Mouse (Mus musculus) v-Abl transformed pro-B cells (cell line): ENCODE measurements around the gene Fchsd2.
"Not testable (repeated sequence)": the region's sequence is repeated elsewhere in the genome, so short reads cannot be mapped to it uniquely, and the experiment has no call there.

Experiments
- in situ Hi-C, 2 experiments: fragments of 400-800 bp; cut with MboI; formaldehyde crosslinking; loops; one replicate each; pipeline ENCODE4 v1.15.1; 2025; ENCODE audit not compliant: unreplicated experiment in 2 of 2

Fchsd2 gene

DNA sequence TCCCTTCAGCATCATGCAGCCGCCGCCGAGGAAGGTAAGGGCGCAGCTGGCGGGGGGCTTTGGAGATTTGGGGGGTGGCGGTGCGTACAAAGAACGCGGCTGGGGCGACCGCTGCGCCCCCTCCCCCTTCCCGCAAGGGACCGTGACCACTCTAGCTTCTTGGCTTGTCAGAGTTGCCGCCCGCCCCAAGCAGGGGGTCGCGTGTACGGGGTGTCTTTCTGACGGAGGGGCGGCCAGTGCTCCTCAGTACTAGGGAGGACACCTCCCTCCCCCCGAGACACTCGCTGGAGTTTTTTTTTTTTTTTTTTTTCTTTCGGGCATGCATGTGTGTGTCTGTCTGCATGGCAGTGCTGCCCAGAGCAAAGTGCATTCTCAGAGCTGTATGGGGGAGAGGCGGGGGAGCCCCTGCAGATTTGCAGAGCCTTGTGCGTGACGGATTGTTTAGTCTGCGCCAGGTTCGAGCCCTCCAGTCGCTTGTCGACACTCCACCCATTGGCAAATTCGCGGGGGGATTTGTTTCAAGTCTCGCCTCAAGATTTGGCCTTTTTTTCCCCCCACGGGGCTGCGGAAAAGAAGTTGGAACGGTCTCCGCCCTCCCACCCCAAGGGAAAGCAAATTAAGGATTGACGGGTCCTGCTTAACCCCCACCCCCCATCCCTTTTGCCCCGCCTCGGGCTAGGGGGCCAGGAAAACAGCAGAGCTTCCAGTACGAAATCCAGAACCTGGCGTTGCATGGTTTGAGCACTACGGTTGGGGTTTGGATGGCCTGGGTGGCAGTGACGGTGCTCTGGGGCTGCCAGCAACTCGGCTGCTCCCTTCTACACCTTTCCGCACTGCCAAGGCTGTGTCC, 16.6 kb downstream of the Fchsd2 start:
- in situ Hi-C loops: loop anchor here (5.0 to 25.0 kb wide), 3 partner anchors 42 to 103 kb away; no protein-coding TSS in a partner anchor

DNA sequence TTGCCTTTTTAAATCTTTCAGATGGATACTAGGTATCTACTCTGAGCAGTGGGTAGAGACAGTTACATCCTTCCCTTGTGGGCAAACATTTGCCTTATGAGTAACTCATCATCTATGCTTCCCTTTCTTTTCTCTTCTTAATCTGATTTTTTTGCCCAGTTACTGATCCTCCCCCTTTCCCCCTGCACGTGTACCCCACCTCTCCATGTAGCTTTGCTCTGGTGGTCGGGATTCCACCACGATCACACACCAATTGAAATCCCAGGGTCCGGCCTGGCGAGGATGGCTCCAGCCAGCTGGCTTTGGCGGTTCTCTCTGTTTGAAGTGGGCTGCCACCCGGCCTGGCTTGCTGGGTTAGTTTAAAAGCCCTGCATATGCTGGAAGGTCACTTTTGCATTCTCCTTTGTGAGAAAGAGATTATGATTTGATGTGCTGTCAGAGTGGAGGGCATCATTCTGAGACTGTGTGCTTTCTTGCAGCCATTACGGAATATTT, 17.2 kb downstream of the Fchsd2 start:
- in situ Hi-C loops: loop anchor here (5.0 to 25.0 kb wide), 4 partner anchors 43 to 122 kb away; no protein-coding TSS in a partner anchor

DNA sequence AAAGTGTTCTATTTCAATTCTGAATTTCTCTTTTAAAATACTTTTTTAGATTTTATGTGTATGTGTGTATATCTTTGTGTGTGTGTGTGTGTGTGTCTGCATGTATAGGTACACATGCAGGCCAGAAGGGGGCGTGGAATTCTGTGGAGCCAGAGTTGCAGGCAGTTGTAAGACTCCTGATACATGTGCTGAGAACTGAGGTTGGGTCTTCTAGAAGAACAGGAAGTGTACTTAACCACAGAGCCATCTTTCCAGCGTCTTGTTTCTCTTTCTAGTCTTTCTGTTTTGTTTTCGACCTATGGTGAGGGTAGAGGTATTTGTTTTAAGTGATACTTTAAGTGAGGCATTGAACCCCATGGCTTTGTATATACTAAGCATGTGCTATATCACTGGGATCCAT, 20.7 kb downstream of the Fchsd2 start:
- in situ Hi-C loops: loop anchor here (5.0 to 25.0 kb wide), 2 partner anchors 99 to 119 kb away; no protein-coding TSS in a partner anchor

GRCm38 (mm10) chr7:101114328-101114727, 21.7 kb downstream of the Fchsd2 start:
- in situ Hi-C loops: loop anchor here (5.0 to 25.0 kb wide), 2 partner anchors 98 to 118 kb away; no protein-coding TSS in a partner anchor

GRCm38 (mm10) chr7:101119391-101119790, 26.7 kb downstream of the Fchsd2 start:
- in situ Hi-C loops: loop anchor here in 1 of 2 experiments (25.0 kb wide), 1 partner anchor 93 kb away; no protein-coding TSS in a partner anchor

GRCm38 (mm10) chr7:101123579-101124347, 31.1 kb downstream of the Fchsd2 start:
- in situ Hi-C loops: loop anchor here in 1 of 2 experiments (25.0 kb wide), 1 partner anchor 89 kb away; no protein-coding TSS in a partner anchor

DNA sequence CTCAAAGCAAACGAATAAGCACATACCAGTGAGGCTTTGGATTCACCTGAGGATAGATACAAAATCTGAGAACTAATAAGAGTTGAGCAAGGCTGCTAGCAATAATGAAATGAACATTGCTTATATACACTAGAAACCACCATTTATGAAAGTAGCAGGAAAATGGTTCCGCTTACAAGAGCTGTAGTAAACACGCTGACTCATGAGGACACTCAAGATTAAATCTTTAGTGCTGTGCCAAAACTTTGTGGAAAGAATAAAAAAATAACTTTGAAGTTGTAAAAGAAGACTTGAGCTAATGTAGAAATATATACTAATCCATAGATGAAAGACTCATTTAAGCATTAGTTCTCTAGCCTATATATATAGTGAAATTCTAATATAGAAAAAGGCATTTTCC, 35.1 kb downstream of the Fchsd2 start:
- in situ Hi-C loops: no loop called here

DNA sequence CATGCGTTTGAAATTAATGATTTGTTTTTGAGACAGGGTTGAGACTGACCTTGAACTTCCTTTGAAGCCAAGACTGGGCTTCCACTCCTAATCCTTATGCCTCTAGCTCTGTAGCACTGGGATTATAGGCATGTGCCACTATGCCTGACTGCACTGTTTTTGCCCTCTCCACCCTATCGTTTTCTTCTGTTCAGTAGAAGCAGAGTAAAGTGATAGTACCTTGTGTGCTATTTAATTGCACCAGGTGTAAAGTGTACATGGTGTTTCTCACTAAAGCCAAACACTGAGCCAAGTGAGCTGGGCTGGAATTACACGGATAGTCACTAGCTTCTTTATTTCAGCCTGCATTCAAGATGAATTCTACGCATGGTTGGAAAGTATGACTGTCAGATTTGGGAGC, 35.9 kb downstream of the Fchsd2 start:
- in situ Hi-C loops: no loop called here

DNA sequence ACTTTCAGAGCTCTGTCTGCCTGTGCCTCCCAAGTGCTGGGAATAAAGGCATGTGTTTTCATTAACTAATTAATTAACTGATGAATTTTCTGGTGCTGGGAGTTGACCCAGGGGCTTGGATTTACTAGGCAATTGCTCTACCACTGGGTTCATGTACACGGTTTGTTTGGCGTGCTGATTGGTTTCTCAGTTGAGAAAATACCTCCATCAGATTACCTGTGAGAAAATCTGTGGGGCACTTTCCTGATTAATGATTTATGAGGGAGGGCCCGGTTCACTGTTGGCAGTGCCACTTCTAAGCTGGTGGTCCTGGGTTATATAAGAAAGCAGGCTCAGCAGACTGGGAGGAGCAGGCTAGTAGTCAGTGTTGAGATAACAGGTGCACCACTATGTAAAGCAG, 38.0 kb downstream of the Fchsd2 start:
- in situ Hi-C loops: no loop called here

DNA sequence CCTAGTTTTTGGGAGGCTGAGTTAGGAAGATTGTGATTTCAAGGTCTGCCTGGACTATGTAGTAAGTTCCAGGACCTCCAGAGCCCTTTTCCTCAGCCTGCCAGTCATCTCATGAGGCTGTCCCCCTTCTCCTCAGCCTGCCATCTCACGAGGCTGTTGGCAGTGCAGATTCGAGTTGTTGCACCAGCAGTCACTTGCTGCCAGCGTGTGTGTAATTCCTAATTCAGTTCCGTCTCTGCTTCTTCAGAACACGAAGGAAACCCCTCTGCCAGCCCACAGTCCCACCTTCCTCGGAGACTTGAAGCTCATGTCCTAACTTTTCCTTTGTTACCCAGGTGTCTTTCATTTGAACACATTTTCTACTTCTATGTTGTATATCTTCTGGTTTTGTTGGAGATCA, 38.6 kb downstream of the Fchsd2 start:
- in situ Hi-C loops: no loop called here

DNA sequence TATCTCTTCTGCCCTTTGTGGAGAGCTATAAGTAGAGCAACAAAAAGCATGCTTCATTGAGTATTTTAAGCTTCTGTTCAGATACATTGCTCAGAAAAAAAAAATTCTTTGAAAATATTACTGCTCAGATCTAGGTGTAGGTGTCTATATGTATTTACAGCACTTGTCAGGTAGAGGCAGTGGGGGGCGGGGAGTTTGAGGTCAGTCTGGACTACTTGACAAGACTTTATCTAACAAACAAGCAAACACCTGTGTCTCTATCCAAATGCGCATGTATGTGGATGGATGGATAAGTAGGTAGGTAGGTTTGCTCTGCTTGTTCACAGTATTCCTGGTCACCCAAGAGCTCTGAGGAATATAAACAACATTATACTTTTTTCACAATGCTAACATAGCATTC, 40.9 kb downstream of the Fchsd2 start:
- in situ Hi-C loops: no loop called here

GRCm38 (mm10) chr7:101134117-101134516, 41.5 kb downstream of the Fchsd2 start:
- in situ Hi-C loops: no loop called here

DNA sequence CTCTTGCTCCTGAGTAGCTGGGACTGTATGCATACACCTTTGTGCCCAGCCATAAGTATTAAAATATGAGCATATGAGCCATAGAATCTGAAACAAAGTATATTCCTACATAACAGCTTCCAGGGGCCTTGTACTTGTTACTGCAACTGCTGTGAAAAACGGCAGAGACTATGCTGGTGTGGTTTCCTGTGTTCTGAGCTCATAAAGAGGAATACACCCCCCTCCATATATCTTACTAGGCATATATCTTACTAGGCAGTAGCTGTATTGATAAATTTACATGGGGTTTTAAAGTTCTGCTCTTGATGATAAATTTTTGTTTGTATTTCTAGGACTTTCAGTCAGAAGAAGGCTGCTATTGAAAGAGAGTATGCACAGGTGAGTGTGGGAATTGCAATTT, 46.2 kb downstream of the Fchsd2 start:
- in situ Hi-C loops: no loop called here

- in situ Hi-C loops: no loop called here
Measured at GRCm38 (mm10) chr7:101142907-101143306, 50.2 kb downstream of the Fchsd2 start.

DNA sequence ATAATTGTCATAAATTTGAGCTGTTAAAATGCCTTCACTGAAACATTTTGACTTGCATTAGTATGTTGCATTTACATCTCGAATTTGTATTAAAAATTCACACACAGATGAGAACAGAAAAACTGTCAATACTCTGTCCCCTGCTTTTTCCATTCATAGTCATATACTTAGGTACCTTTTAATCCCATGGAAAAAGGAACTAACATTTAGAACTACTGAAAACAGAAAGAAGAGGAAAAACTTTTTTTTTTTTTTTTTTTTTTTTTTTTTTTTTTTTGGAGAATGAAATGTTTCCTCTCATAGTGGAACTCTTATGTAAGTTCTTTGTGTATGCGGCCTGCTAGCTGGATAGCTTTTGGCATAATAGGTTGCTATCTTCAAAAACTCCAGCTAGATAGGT, 51.6 kb downstream of the Fchsd2 start:
- in situ Hi-C loops: no loop called here

- in situ Hi-C loops: no loop called here
Measured at GRCm38 (mm10) chr7:101149039-101149438, 56.4 kb downstream of the Fchsd2 start.

DNA sequence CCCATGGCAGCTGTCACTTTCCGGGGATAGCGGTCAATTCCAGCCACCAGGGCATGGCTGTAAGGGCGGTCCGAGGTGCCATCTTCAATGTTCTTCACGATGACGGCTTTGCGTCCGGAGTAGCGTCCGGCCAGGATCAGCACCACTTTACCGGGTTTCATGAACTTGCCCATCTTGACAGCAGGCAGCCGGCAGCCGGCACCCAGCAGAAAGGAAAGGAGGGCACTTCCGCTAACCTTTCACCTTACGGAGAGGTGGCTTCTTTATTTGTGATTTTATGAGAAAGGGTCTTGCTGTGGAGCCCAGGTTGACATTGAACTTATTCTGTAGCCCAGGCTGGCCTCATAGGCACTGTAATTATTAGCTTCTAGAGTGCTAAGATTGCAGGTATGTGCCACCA, 62.2 kb downstream of the Fchsd2 start:
- in situ Hi-C loops: not testable (repeated sequence)

DNA sequence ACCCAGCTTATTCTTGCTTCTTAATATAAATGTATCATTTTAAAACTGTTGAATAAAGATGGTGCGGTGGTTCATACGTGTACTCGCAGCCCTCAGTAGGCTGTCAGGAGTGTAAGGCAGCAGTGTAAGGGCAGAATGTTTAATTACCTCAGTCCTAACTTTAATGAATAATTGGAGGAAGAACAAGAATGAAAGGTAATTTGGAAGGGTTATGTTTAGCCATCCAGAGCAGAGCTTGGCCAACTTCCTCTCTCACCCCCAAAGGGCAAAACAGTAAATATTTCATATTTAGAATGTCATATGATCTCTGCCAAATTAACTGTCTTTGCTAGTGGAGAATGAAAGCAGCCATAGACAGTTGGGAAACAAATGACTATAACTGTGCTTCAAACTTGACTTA, 62.6 kb downstream of the Fchsd2 start:
- in situ Hi-C loops: no loop called here

DNA sequence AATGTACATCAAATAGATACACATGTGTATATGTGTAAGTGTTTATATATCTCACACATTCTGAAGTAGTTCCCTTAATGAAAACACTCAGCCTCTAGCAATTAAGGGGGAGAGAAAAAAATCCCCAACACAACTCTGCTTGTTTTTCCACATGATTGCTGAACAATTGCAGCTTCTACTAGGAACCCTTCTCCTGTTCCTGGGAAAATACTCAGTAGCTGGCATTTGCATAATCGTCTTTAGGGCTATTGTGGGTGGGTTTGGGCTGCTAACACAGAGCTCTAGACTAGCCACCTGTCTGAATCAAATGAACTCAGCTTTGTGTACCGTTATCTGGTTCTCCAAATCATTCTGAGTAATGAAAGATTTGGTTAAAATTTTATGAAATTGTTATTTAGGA, 67.6 kb downstream of the Fchsd2 start:
- in situ Hi-C loops: no loop called here

DNA sequence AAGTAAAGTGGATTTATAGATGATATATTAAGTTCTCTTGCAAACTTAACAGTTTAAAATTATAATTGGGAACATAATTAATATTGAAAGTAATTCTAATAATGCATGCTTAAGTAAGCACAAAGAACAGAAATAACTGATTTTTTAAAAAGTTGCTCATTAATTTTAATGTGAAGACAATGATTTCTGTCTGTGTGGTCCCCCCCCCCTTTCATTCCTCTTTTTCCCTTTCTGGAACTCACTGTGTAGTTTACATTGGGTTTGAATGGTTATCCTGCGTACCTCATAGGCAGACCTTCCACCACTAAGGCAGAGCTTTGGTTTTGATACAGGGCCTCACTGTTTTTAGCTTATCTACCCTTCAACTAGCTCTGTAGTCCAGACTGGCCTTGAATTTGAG, 70.1 kb downstream of the Fchsd2 start:
- in situ Hi-C loops: no loop called here

- in situ Hi-C loops: no loop called here
Measured at GRCm38 (mm10) chr7:101163878-101164277, 71.2 kb downstream of the Fchsd2 start.
